9 mouse cellular contexts compared by ENCODE assay signal in genomic region chr11:113266706-113267105, GRCm38 (mm10).
DNase-seq lines count a peak whose midpoint lies in the region.
"Had no signal": no experiment of that assay in that cellular context is flagged by ENCODE, and none has a peak within 500 bp of the region (broad histone marks: within the 10 kb centered on the region; RNA-seq: fewer than 3 reads in every experiment).

No protein-coding gene starts in this region.

- peak; percentile 7 to 12 for DNase-seq in left cerebral cortex, adult 18-20 months (ENCODE audit: low spot score in 2 of 2)
- DNase-seq in left cerebral cortex, postnatal 36 days (ENCODE audit: low spot score in 2 of 2), result no peak
- DNase-seq in T-cell, adult 2 months (ENCODE audit: low spot score), result peak; percentile 9
- DNase-seq in brain, embryonic 18.5 days (ENCODE audit: low read depth, low spot score), result peak; percentile 50
- peak; percentile 60 to 65 for DNase-seq in layer of hippocampus, adult 8-10 months (ENCODE audit: low spot score in 2 of 2)
- no peak for DNase-seq in cerebellum, adult 11 months
- DNase-seq in heart, postnatal 10 days, result no peak
- DNase-seq: gastrocnemius, postnatal 25 days; lung, postnatal 14 days had no signal

- intact Hi-C loops in left cerebral cortex, postnatal 36 days (cut with DNase I), result no loop called here
- intact Hi-C loops in heart, postnatal 10 days (cut with DNase I), result no loop called here

Comparison
In these comparisons a context has a peak if more than half of its experiments do, and no peak if none do; other contexts are left out.
1. DNase-seq: peak in left cerebral cortex, adult 18-20 months (2 of 2), T-cell, adult 2 months (single experiment), brain, embryonic 18.5 days (single experiment) and layer of hippocampus, adult 8-10 months (2 of 2); none in left cerebral cortex, postnatal 36 days (0 of 2), cerebellum, adult 11 months (single experiment) and heart, postnatal 10 days (0 of 2).